Mouse (Mus musculus): ENCODE results near the gene Pfkp. TPM values are rescaled to one million over a fixed set of nuclear protein-coding genes. Genes with fewer than 3 reads are reported as not detected.

Gene Pfkp
- 100 to 1,000 TPM; 201 to 202 TPM for total RNA-seq (2021)

- DNase-seq (ENCODE audit: extremely low spot score in 1 of 2, low spot score in 1 of 2) = peak; percentile 87 to 92
Observed at GRCm38 (mm10) chr13:6648669-6649233, at the start of gene Pfkp. TSS of gene Pfkp (minus strand) at chr13:6648777.

GRCm38 (mm10) chr13:6690607-6691006, 42.0 kb upstream of the Pfkp start:
- no peak for DNase-seq (ENCODE audit: extremely low spot score in 1 of 2, low spot score in 1 of 2)

- peak in 1 of 2 experiments; percentile 59 for DNase-seq (ENCODE audit: extremely low spot score in 1 of 2, low spot score in 1 of 2)
Observed at GRCm38 (mm10) chr13:6689962-6690361, 41.4 kb upstream of the Pfkp start.

- DNase-seq (ENCODE audit: extremely low spot score in 1 of 2, low spot score in 1 of 2) = peak in 1 of 2 experiments; percentile 39
Observed at GRCm38 (mm10) chr13:6688790-6689433, 40.3 kb upstream of the Pfkp start.

- no peak for DNase-seq (ENCODE audit: extremely low spot score in 1 of 2, low spot score in 1 of 2)
Observed at GRCm38 (mm10) chr13:6666887-6667286, 18.3 kb upstream of the Pfkp start.

GRCm38 (mm10) chr13:6665506-6665905, 16.9 kb upstream of the Pfkp start:
- no peak for DNase-seq (ENCODE audit: extremely low spot score in 1 of 2, low spot score in 1 of 2)

- DNase-seq (ENCODE audit: extremely low spot score in 1 of 2, low spot score in 1 of 2) = no peak
Observed at GRCm38 (mm10) chr13:6664216-6664615, 15.6 kb upstream of the Pfkp start.

- peak in 1 of 2 experiments; percentile 38 for DNase-seq (ENCODE audit: extremely low spot score in 1 of 2, low spot score in 1 of 2)
Observed at GRCm38 (mm10) chr13:6659314-6659713, 10.7 kb upstream of the Pfkp start.

GRCm38 (mm10) chr13:6657300-6657699, 8.7 kb upstream of the Pfkp start:
- no peak for DNase-seq (ENCODE audit: extremely low spot score in 1 of 2, low spot score in 1 of 2)

GRCm38 (mm10) chr13:6649542-6649941, 965 bp upstream of the Pfkp start:
- DNase-seq (ENCODE audit: extremely low spot score in 1 of 2, low spot score in 1 of 2) = no peak

- peak in 1 of 2 experiments; percentile 30 for DNase-seq (ENCODE audit: extremely low spot score in 1 of 2, low spot score in 1 of 2)
Observed at GRCm38 (mm10) chr13:6647992-6648668, 447 bp downstream of the Pfkp start.

GRCm38 (mm10) chr13:6647067-6647991, 1.2 kb downstream of the Pfkp start:
- DNase-seq (ENCODE audit: extremely low spot score in 1 of 2, low spot score in 1 of 2) = peak; percentile 46 to 57

- no peak for DNase-seq (ENCODE audit: extremely low spot score in 1 of 2, low spot score in 1 of 2)
Observed at GRCm38 (mm10) chr13:6646674-6647066, 1.9 kb downstream of the Pfkp start.

- DNase-seq (ENCODE audit: extremely low spot score in 1 of 2, low spot score in 1 of 2) = no peak
Observed at GRCm38 (mm10) chr13:6646266-6646665, 2.3 kb downstream of the Pfkp start.

GRCm38 (mm10) chr13:6643968-6644367, 4.6 kb downstream of the Pfkp start:
- no peak for DNase-seq (ENCODE audit: extremely low spot score in 1 of 2, low spot score in 1 of 2)

- DNase-seq (ENCODE audit: extremely low spot score in 1 of 2, low spot score in 1 of 2) = no peak
Observed at GRCm38 (mm10) chr13:6643026-6643425, 5.6 kb downstream of the Pfkp start.

- DNase-seq (ENCODE audit: extremely low spot score in 1 of 2, low spot score in 1 of 2) = no peak
Observed at GRCm38 (mm10) chr13:6642453-6642852, 6.1 kb downstream of the Pfkp start.

GRCm38 (mm10) chr13:6641497-6641896, 7.1 kb downstream of the Pfkp start:
- DNase-seq (ENCODE audit: extremely low spot score in 1 of 2, low spot score in 1 of 2) = no peak

- no peak for DNase-seq (ENCODE audit: extremely low spot score in 1 of 2, low spot score in 1 of 2)
Observed at GRCm38 (mm10) chr13:6639507-6640030, 9.0 kb downstream of the Pfkp start.

GRCm38 (mm10) chr13:6638976-6639375, 9.6 kb downstream of the Pfkp start:
- no peak for DNase-seq (ENCODE audit: extremely low spot score in 1 of 2, low spot score in 1 of 2)

Data from layer of hippocampus, postnatal 25 days (tissue).